Mouse (Mus musculus): Measurements from ENCODE around the gene Gm11127. TPM values are rescaled to one million over a fixed set of nuclear protein-coding genes. Genes with fewer than 3 reads are reported as not detected.

The Gm11127 gene
- polyA plus RNA-seq, 1 experiment from 2014 or later, result 0.24 TPM

DNA sequence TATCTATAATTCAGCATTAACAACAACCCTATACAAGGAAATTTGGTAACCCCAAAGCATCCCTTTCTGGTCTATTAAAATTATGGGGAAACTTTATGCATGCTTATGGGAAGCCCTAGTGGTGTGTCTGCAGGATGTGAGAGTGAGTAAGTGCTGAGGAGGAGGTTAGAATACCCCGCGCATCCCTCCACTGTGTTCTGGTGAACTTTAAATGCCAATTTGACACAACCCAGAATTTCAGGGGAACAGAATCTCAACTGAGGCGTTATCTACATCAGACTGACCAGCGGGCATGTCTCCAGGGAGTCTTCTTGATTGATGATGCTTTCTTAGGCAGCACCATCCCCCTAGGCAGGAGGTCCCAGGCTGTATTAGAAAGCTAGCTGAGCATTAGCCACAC lies 32.3 kb downstream of the Gm11127 start:
- Histone ChIP-seq H3K36me3 (ENCODE audit: control insufficient read depth, insufficient read depth) (no peaks in the 10 kb centered on the region), H3K27ac (ENCODE audit: low read length) (no peak overlapping the region), H3K9ac (ENCODE audit: low read length) (no peak overlapping the region), H3K4me2 (ENCODE audit: low read depth, low read length) (no peak overlapping the region), H3K4me1 (ENCODE audit: control insufficient read depth, insufficient read depth, low read length) (peaks cover 6% of the 10 kb centered on the region), H3K9me3 (replicated peaks; ENCODE audit: control insufficient read depth, low read length) (no peaks in the 10 kb centered on the region), H3K4me3 (ENCODE audit: low read length) (no peak overlapping the region), H3K27me3 (ENCODE audit: control insufficient read depth, insufficient read depth, low read length) (no peaks in the 10 kb centered on the region)
- WGBS, result 51% methylated on average over 4 of the region's 4 CpGs
- ATAC-seq (replicated peaks; ENCODE audit: extremely low read depth, insufficient read depth, low FRiP score), result no peak

- Histone ChIP-seq H3K27ac (ENCODE audit: low read length) (no peak overlapping the region), H3K4me1 (ENCODE audit: control insufficient read depth, insufficient read depth, low read length) (peaks cover 6% of the 10 kb centered on the region), H3K27me3 (ENCODE audit: control insufficient read depth, insufficient read depth, low read length) (no peaks in the 10 kb centered on the region), H3K4me3 (ENCODE audit: low read length) (no peak overlapping the region), H3K9me3 (replicated peaks; ENCODE audit: control insufficient read depth, low read length) (no peaks in the 10 kb centered on the region), H3K36me3 (ENCODE audit: control insufficient read depth, insufficient read depth) (no peaks in the 10 kb centered on the region), H3K9ac (ENCODE audit: low read length) (no peak overlapping the region), H3K4me2 (ENCODE audit: low read depth, low read length) (no peak overlapping the region)
- 52% methylated on average over 5 of the region's 5 CpGs for WGBS
- ATAC-seq (replicated peaks; ENCODE audit: extremely low read depth, insufficient read depth, low FRiP score), result no peak
These were observed 33.0 kb downstream of the Gm11127 start for GRCm38 (mm10) chr17:36025197-36025596.

GRCm38 (mm10) chr17:36023710-36024654 lies 34.2 kb downstream of the Gm11127 start:
- H3K9ac ChIP-seq (ENCODE audit: low read length), result no peak overlapping the region
- no peaks in the 10 kb centered on the region for H3K9me3 ChIP-seq (replicated peaks; ENCODE audit: control insufficient read depth, low read length)
- peaks cover 6% of the 10 kb centered on the region for H3K4me1 ChIP-seq (ENCODE audit: control insufficient read depth, insufficient read depth, low read length)
- H3K4me3 ChIP-seq (ENCODE audit: low read length), result no peak overlapping the region
- no peaks in the 10 kb centered on the region for H3K27me3 ChIP-seq (ENCODE audit: control insufficient read depth, insufficient read depth, low read length)
- 54% methylated on average over 9 of the region's 9 CpGs for WGBS
- H3K27ac ChIP-seq (ENCODE audit: low read length), result peak overlapping the region; percentile 57
- no peaks in the 10 kb centered on the region for H3K36me3 ChIP-seq (ENCODE audit: control insufficient read depth, insufficient read depth)
- no peak overlapping the region for H3K4me2 ChIP-seq (ENCODE audit: low read depth, low read length)
- no peak; the same call in 1 of the 2 replicates for ATAC-seq (replicated peaks; ENCODE audit: extremely low read depth, insufficient read depth, low FRiP score)

DNA sequence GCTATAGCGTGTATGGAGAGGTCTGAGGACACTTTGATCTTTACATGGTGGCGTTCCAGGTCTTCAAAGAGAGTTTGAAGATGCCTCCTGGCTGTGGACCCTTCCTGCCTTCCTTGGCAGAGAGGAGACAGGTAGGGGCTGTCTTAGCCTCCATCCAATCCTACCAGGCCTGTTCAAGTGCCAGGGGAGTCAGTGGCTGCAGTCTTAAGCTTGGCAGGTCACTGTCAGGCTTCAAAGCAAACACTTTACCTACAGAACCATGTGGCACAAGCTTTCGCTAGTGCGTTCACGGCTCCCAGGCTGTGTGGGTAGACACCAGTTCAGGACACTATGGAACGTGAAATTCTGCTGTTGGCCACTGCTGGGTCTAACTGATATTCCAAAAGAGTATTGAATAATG lies 35.2 kb downstream of the Gm11127 start:
- Histone ChIP-seq H3K4me1 (ENCODE audit: control insufficient read depth, insufficient read depth, low read length) (peaks cover 6% of the 10 kb centered on the region), H3K27ac (ENCODE audit: low read length) (0 out of 2 replicates have a peak overlapping the region, but pooled peaks have one; percentile 9), H3K4me2 (ENCODE audit: low read depth, low read length) (no peak overlapping the region), H3K36me3 (ENCODE audit: control insufficient read depth, insufficient read depth) (no peaks in the 10 kb centered on the region), H3K9me3 (replicated peaks; ENCODE audit: control insufficient read depth, low read length) (no peaks in the 10 kb centered on the region), H3K4me3 (ENCODE audit: low read length) (no peak overlapping the region), H3K27me3 (ENCODE audit: control insufficient read depth, insufficient read depth, low read length) (no peaks in the 10 kb centered on the region), H3K9ac (ENCODE audit: low read length) (no peak overlapping the region)
- ATAC-seq (replicated peaks; ENCODE audit: extremely low read depth, insufficient read depth, low FRiP score), result no peak
- 89% methylated on average over 6 of the region's 6 CpGs for WGBS

DNA sequence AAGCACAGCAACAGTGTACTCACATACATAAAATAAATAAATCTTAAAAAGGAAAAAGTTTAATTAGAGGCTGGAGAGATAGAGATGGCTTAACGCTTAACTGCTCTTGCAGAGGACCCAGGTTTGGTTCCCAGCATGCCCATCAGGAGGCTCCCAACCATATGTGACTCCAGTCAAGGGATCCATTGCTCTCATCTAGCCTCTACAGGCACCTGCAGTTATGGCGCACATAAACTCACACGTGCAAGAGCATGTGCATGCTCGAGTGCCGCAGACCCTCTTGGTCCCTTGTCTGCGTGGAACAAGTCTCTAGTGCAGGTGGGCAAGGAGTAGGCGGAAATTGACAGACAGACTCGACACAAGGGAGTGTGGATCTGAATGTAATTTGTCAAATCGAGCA lies 36.1 kb downstream of the Gm11127 start:
- Histone ChIP-seq H3K27ac (ENCODE audit: low read length) (no peak overlapping the region), H3K9me3 (replicated peaks; ENCODE audit: control insufficient read depth, low read length) (no peaks in the 10 kb centered on the region), H3K4me2 (ENCODE audit: low read depth, low read length) (no peak overlapping the region), H3K4me1 (ENCODE audit: control insufficient read depth, insufficient read depth, low read length) (peaks cover 6% of the 10 kb centered on the region), H3K27me3 (ENCODE audit: control insufficient read depth, insufficient read depth, low read length) (no peaks in the 10 kb centered on the region), H3K36me3 (ENCODE audit: control insufficient read depth, insufficient read depth) (no peaks in the 10 kb centered on the region), H3K4me3 (ENCODE audit: low read length) (no peak overlapping the region), H3K9ac (ENCODE audit: low read length) (no peak overlapping the region)
- ATAC-seq (replicated peaks; ENCODE audit: extremely low read depth, insufficient read depth, low FRiP score), result no peak
- 90% methylated on average over 9 of the region's 9 CpGs for WGBS

GRCm38 (mm10) chr17:36021309-36021708 lies 36.9 kb downstream of the Gm11127 start:
- Histone ChIP-seq H3K36me3 (ENCODE audit: control insufficient read depth, insufficient read depth) (no peaks in the 10 kb centered on the region), H3K27me3 (ENCODE audit: control insufficient read depth, insufficient read depth, low read length) (no peaks in the 10 kb centered on the region), H3K9ac (ENCODE audit: low read length) (no peak overlapping the region), H3K27ac (ENCODE audit: low read length) (peak overlapping the region; percentile 72), H3K4me1 (ENCODE audit: control insufficient read depth, insufficient read depth, low read length) (peaks cover 6% of the 10 kb centered on the region), H3K9me3 (replicated peaks; ENCODE audit: control insufficient read depth, low read length) (no peaks in the 10 kb centered on the region), H3K4me2 (ENCODE audit: low read depth, low read length) (peak overlapping the region; percentile 58), H3K4me3 (ENCODE audit: low read length) (no peak overlapping the region)
- 89% methylated on average over 1 of the region's 1 CpGs for WGBS
- ATAC-seq (replicated peaks; ENCODE audit: extremely low read depth, insufficient read depth, low FRiP score), result no peak

DNA sequence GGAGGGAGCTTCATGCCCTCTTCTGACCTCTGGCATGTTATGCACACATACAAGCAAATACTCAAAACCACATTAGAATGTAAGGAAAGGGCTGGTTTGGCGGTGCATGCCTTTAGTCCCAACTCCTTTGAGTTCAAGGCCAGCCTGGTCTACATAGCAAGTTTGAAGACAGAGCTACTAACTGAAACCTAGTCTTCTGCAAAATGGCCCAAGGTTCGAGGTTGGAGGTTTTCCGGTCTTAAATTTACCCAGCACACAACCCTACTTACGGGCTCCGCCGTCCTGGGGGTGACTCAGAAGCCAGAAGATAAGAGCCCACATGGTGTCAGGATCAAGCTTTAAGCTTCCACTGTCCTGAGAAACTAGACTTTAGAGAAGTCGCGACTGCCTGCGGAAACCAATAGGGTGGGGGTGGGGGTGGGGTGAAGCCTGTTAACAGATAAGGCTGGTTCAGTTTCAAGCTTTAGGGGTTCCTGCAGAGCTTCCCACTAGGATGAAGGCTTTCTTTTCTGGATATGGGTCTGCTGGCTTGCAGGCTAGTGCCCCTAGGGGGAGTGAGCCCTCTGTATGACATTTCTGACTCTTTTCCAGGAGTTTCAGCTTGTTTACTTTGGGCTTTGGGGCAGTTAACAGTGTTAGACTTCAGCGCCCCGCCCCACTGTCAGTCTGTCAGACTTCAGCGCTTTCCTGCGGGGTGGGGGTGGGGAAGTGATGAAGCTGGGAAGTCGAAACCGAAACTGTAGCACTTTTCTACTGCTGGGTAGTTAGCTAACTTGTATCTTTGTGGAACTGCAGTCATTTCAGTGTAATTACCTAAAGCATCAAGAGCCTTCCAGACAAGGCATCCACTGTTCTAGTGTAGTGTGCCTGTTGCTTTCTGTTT lies 37.7 kb downstream of the Gm11127 start, which contains the start of gene H2-T24:
TSS of gene H2-T24 (minus strand) at position 370 of the 883 bp plus-strand sequence.
- Histone ChIP-seq H3K4me3 (ENCODE audit: low read length) (peak within 1 kb of the TSS; percentile 36), H3K36me3 (ENCODE audit: control insufficient read depth, insufficient read depth) (no peaks in the 10 kb centered on the region), H3K9me3 (replicated peaks; ENCODE audit: control insufficient read depth, low read length) (no peaks in the 10 kb centered on the region), H3K4me1 (ENCODE audit: control insufficient read depth, insufficient read depth, low read length) (peaks cover 6% of the 10 kb centered on the region), H3K4me2 (ENCODE audit: low read depth, low read length) (peak within 1 kb of the TSS; percentile 58), H3K27me3 (ENCODE audit: control insufficient read depth, insufficient read depth, low read length) (no peaks in the 10 kb centered on the region), H3K9ac (ENCODE audit: low read length) (peak within 1 kb of the TSS; percentile 43; the same call in 1 of the 2 replicates), H3K27ac (ENCODE audit: low read length) (peak within 1 kb of the TSS; percentile 72)
- 24% methylated on average over 15 of the region's 15 CpGs for WGBS
- peak; percentile 67 for ATAC-seq (replicated peaks; ENCODE audit: extremely low read depth, insufficient read depth, low FRiP score)

DNA sequence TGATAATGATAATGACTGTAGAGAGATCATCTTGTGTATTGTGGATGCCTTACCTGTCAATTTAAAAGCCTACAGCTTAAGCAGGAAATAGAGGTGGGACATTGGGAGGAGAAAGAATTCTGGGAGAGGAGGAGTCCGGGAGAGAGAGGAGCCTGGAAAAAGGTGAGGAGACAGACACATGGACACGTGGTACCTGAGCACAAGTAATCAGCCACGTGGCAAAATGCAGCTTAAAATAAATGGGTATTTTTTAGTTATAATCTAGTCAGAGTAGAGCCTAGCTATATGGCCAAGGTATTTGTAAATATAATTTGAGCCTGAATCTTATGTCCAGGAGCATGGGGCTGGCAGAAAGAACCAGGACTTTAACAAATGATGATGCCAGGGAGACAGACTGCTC lies 38.7 kb downstream of the Gm11127 start:
- 75% methylated on average over 3 of the region's 3 CpGs for WGBS
- H3K27ac ChIP-seq (ENCODE audit: low read length), result peak overlapping the region; percentile 72; the same call in 1 of the 2 replicates
- H3K4me1 ChIP-seq (ENCODE audit: control insufficient read depth, insufficient read depth, low read length), result peaks cover 6% of the 10 kb centered on the region
- H3K27me3 ChIP-seq (ENCODE audit: control insufficient read depth, insufficient read depth, low read length), result no peaks in the 10 kb centered on the region
- peak overlapping the region; percentile 36; the same call in 1 of the 2 replicates for H3K4me3 ChIP-seq (ENCODE audit: low read length)
- ATAC-seq (replicated peaks; ENCODE audit: extremely low read depth, insufficient read depth, low FRiP score), result no peak
- H3K9ac ChIP-seq (ENCODE audit: low read length), result no peak overlapping the region
- H3K4me2 ChIP-seq (ENCODE audit: low read depth, low read length), result peak overlapping the region; percentile 58; the same call in 1 of the 2 replicates
- H3K36me3 ChIP-seq (ENCODE audit: control insufficient read depth, insufficient read depth), result peaks cover 4% of the 10 kb centered on the region; the same call in 1 of the 2 replicates
- H3K9me3 ChIP-seq (replicated peaks; ENCODE audit: control insufficient read depth, low read length), result no peaks in the 10 kb centered on the region

Data from heart, embryonic 16.5 days (tissue).